Mouse (Mus musculus): Measurements from ENCODE around the gene Uba3.

The Uba3 gene

DNA sequence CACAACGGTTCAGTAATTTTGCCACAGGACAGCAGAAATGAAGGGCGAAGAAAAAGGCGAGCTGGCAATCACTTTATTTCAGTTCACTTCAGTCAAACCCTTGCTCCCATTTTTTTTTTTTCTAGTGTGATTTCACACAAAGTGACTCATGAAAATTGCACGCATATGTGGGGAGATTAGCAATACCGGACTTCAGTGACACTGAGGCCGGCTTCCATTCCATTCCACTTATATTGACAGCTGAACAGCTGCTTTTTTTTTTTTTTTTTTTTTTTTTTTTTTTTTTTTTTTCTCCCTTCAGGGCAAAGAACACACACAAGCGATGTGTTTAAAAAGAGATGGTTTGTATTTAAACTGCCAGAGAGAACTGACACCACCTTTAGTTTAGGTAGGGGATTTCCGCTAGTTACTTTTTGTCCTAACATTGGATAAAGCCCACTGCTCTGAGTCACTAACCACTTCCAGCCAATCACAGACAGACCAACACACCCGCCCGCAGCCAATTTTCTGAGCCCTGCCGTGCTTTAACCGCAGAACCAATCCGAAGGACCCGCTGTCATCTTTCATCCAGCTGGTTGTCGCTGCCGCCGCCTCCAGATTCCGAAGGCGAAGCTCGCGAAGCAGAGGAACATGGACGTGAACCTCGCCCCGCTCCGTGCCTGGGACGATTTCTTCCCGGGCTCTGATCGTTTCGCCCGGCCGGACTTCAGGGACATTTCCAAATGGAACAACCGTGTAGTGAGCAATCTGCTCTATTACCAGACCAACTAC is 4.9 kb upstream of the Uba3 start, which contains the start of gene Arl6ip5:
TSS of gene Arl6ip5 (plus strand) at position 499 of the 771 bp plus-strand sequence.
- peak; percentile 88 for DNase-seq

DNA sequence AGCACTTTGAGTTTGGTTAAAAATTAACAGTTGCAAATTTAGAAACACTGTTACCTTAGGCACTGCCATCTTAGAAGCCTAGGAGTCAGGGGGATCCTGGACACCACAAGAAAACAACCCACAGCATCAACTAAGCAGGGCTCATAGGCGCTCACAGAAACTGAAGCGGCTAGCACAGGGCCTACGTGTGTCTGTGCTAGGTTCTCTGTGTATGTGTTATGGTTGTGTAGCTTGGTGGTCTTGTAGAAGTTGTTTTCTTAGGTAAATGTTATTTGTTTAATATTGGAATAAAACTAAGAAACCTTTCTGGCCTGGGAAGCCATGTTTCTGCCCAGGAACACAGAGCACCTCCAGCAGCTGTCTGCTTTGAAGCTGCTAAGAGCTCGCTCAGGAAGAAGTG is 4.3 kb upstream of the Uba3 start:
- DNase-seq: no peak

DNA sequence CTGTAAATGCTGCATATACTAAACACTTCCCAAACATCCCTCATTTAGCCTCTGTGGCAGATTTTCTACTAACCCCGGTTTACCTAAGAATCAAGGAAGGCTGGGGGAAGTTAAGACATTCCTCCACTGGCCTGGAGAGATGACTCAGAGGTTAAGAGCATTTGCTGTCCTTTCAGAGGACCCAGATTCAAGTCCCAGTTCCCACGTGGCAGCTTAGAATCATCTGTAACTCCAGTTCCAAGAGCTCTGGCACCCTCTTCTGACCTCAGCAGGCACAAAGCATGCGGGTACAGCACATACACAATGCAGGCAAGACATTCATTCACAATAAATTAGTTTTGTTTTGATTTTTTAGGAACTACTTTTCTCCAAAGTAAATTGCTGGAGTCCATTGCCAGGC is 3.8 kb upstream of the Uba3 start:
- DNase-seq: no peak

- no peak for DNase-seq
Observed at GRCm38 (mm10) chr6:97208406-97208805, 3.0 kb upstream of the Uba3 start.

DNA sequence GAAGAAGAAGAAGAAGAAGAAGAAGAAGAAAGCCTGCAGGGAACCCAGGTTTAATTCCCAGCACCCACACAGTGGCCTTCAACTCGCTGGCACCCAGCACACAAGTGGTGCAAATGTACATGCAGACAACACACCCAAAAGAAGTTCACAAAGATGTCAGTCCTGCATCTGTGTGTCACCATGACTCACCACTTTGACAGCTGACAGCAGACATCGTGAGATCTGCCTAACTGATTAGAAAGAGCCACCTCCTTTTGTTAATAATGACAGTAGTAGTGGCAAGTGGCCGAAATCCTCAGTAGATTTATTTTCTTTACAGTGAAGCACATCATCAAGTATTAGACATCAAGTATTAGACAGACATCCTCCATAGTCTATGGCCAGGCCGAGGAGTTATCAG is 1.6 kb upstream of the Uba3 start:
- no peak for DNase-seq

DNA sequence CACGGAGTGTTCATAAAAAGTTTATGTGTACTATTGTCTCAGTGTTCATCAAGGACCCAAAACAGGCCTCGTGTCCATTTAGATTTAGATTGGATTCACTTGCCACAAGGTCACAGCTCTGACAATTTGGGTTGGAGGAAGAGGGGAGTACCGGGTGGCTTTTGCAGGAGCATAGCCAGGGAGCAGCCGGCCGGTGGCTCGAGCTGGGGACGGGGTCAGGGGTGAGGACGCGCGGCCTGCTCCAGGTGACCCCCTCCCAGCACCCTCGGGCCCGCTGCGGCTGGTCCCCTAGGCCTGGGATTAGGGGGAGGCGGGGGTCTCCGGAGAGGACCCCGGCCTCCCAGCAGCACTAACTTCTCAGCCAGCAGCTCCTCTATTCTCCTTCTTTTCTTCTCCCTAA is 495 bp downstream of the Uba3 start:
- DNase-seq: no peak

DNA sequence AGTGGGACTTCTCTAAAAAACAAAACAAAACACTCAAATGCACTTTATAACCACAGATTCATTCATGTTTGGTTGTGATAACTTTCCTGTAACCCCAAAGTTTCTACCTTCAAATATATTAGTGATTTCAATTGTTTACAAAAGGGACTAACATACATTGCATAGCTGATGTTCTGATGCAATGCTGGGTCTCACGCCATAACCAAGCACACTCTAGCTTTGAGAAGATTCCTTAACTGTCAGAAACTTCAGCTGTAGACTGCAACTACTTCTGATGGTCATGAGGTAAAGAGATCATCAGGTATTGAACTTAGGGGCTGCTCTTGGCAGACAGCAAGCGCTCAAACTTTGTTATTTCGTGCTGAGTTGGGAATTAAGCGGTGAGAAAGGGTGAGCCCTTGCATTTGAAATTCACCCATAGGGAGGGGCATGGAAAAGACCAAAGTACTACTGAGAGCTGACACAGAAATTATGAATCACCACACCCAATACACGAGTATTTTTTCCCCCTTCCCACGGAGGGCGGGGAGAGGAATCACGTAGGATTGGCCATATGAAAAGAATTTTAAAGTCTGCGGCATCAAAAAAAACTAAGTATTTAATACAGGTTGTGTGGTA is 1.1 kb downstream of the Uba3 start:
- no peak for DNase-seq

GRCm38 (mm10) chr6:97202477-97202876 is 3.0 kb downstream of the Uba3 start:
- no peak for DNase-seq

- no peak for DNase-seq
Observed at GRCm38 (mm10) chr6:97200437-97200836, 5.0 kb downstream of the Uba3 start.

DNA sequence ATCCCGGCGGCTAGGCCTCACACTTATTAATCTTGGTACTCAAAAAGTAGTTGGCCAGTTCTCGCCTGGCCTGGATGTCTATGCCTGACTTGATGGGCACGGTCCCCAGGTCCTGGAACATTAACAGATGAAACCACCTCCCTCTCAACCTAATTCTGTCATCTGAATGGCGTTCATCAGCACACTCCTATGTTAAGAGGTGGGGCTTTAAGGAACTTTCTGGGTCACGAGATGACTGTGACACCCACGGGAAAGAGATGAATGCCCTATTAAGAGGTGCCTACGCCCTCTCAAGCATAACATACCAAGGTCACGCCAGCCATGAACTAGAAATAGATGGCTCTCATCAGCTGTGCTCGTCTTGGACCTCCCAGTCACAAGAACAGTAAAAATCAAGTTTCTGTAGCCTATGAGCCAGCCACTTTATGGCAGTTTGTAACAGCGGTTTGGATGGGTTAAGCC is 26.0 kb downstream of the Uba3 start:
- DNase-seq: no peak

GRCm38 (mm10) chr6:97178491-97179366 is 26.7 kb downstream of the Uba3 start, which contains the start of gene Tmf1:
Gene Tmf1, minus strand, starts transcription at chr6:97179122.
- DNase-seq: peak; percentile 96

- DNase-seq: no peak
Observed at GRCm38 (mm10) chr6:97175716-97176115, 29.7 kb downstream of the Uba3 start.

- DNase-seq: no peak
Observed at GRCm38 (mm10) chr6:97150156-97150555, 55.3 kb downstream of the Uba3 start.

DNA sequence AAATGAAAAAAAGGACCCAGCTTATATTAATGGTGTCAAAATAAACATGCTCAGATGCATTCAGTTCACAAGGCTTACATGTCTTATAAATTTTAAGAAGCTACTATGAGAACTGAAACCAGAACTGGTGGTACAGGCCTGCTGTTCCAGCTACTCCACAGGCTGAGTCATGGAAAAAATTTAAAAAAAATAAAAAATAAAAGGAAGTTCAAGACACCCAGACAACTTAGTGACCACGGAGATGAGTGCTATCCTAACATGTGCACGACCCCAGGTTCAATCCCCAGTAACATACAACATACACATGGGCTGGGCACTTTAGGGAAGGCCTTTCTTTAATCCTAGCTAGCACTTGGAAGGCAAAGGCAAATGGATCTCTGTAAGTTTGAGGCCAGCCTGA is 55.7 kb downstream of the Uba3 start:
- DNase-seq: no peak

DNA sequence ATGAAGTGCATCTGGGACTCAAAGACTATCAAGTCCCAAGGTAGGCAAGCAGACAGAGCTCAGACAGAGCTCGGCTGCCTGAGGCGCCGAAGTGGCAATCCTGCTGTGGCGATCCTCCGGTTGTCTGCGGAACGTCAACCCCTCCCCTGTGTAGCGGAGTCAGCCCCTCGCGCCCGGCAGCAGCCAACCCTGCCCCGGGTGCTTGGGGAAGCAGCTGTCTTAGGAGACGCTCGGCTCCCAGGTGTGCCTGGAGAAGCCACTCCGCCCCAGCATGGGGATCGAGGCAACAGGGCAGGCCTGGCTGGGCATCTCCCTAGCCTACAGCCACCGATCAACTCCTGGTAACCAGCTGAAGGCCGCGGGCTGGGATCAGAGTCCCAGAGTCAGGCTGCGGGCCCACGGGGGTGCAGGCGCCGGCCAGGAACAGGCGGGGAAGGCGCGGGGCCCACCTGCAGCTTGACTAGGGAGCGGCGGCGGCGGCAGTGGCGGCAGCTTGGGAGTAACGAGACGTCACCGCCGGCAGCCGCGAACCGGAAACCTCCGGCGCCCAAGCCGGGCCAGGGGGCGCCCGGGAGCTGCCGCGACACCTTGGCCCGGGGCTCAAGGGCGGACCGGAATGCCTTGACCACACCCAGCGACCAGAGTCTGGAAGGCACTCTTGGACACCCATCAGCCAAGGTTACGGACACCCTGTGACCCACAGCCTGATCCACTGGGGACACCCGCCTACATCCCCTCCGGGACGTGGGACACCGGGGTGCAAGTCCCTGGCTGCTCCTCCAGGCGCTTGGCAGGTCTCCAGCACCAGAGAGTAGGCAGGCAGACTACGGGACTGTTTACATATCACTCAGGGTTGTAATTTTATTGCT is 56.8 kb downstream of the Uba3 start, which contains the start of gene Eogt:
TSS of gene Eogt (minus strand) at position 800 of the 869 bp plus-strand sequence.
- DNase-seq: peak; percentile 79

- peak; percentile 6 for DNase-seq
Observed at GRCm38 (mm10) chr6:97147755-97148382, 57.6 kb downstream of the Uba3 start.

DNA sequence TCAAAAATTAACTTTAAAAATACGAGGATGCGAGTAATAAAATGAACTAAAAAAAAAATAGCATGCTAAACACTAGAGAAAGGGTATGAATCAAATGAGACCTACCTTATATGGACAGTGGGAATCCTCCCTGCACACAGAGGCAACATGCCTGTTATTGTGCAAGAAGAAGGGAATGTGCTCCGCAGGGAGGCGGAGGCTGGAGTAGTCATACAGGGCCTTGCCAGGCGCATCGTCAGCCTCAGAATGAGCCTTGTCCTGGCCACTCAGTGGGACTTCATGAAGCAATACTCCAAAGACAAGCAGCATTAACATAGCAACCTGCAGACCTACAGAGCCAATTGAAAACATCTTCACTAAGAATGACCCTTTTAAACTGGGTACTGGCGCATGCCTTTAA is 60.3 kb downstream of the Uba3 start:
- DNase-seq: no peak

DNA sequence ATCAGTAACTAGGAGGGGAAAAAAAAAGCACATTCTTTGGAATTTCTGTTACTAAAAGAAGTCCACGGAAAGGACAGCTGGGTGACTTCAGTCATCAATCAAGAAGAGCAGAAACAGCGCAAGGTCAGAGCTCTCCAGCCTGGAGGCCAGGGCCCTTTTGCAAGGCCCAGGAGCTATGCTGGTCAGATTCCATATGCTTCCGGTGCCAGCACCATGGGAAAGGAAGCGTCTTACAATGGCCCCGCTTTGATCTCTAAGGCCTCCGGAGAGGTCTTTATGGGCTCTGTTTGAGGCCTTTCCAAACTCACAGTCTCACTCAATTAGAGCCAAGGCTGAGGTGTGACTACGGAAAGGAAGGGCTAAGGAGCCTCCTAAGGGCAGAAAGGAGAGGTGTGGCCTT is 61.1 kb downstream of the Uba3 start:
- no peak for DNase-seq

DNA sequence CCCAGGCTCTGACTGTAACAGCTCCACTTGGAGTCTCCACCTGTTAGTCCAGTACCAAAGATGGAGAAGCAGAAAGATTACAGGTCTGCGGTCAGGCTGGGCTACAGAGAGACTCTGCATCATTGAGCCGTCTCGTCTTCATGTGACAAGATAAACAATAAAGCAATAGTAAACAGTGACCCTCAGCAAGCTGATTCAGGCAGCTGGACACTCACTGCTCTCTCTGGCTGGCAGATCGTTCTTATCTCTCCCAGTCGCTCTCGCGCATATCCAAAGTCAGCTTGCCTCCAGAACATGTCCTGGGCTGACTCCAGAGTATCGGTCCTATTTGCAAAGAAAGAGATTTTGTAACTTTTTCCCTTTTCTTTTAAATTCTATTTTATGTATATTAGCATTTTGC is 62.8 kb downstream of the Uba3 start:
- DNase-seq: no peak

DNA sequence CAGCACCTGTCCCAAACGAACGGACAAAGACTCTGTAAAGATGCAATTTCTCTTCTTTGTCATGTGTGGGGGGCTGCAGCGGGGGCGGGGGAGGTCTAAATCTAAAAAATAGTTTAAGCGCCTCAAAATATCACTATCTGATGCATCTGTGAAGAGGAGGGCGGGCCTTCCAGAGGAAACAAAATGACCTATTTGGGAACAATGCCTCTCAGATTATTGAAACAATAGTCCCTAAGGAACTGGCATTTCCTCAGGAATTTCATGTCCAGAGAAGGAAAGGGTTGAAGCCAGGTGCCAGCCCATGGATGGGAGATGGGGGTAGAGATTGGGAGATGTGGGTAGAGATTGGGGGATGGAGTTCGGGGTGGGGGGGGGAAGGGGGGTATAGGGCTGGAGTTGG is 63.6 kb downstream of the Uba3 start:
- DNase-seq: no peak

Data from right cerebral cortex, postnatal 25 days (tissue).